Mouse (Mus musculus) forebrain, embryonic 11.5 days (tissue): ENCODE measurements around the gene Sirt2. TPM values are rescaled to one million over a fixed set of nuclear protein-coding genes. Genes with fewer than 3 reads are reported as not detected.

Source experiments
- ATAC-seq: fragments of 200-750 bp; cut with Nextera tagmentation; replicated peaks from 2 replicates; pipeline ENCODE4 v1.8.0; 2017; ENCODE audit warnings: moderate TSS enrichment; ENCODE audit not compliant: low FRiP score
- DNase-seq: peaks from one replicate; pipeline ENCODE4 v3.0.0-alpha.2; 2017; ENCODE audit warnings: low spot score
- H3K27ac ChIP-seq: fragments of 300-500 bp; sonication (generic); 2 replicates; pipeline ENCODE4 v1.5.1; 2014; ENCODE audit warnings: low read depth, low read length
- H3K27me3 ChIP-seq: fragments of 300-500 bp; sonication (generic); 2 replicates; pipeline ENCODE4 v1.6.1; 2014; ENCODE audit warnings: mild to moderate bottlenecking, low read length, mixed read lengths; ENCODE audit not compliant: control insufficient read depth, insufficient read depth
- H3K36me3 ChIP-seq: fragments of 300-500 bp; sonication (generic); 2 replicates; pipeline ENCODE4 v1.6.1; 2014; ENCODE audit warnings: mild to moderate bottlenecking, low read length, moderate library complexity, mixed read lengths; ENCODE audit not compliant: control insufficient read depth, insufficient read depth
- H3K4me1 ChIP-seq: fragments of 300-500 bp; sonication (generic); replicated peaks from 2 replicates; pipeline ENCODE4 v1.6.1; 2014; ENCODE audit warnings: low read length, mixed read lengths; ENCODE audit not compliant: control insufficient read depth, insufficient read depth
- H3K4me2 ChIP-seq: fragments of 300-500 bp; sonication (generic); 2 replicates; pipeline ENCODE4 v1.6.1; 2014; ENCODE audit warnings: low read depth, mild to moderate bottlenecking, low read length, moderate library complexity, mixed read lengths; ENCODE audit not compliant: severe bottlenecking
- H3K4me3 ChIP-seq: fragments of 300-500 bp; sonication (generic); 2 replicates; pipeline ENCODE4 v1.5.1; 2014; ENCODE audit warnings: low read depth, low read length
- H3K9ac ChIP-seq: fragments of 300-500 bp; sonication (generic); 2 replicates; pipeline ENCODE4 v1.6.1; 2014; ENCODE audit warnings: low read length
- H3K9me3 ChIP-seq: fragments of 300-500 bp; sonication (generic); 2 replicates; pipeline ENCODE4 v1.6.1; 2016; ENCODE audit warnings: low read length, mixed read lengths; ENCODE audit not compliant: control insufficient read depth
- WGBS: fragments of 180-500 bp; shearing (Covaris S2); extraction: QIAGEN DNeasy Blood & Tissue Kit; methylation state at CpG from one replicate; pipeline ENCODE4 v1.1.7; 2014; 5-methylcytosine and 5-hydroxymethylcytosine counted together
- polyA plus RNA-seq: library from polyadenylated mRNA; unstranded; fragments of >200 nt; fragmentation: Nextera tagmentation; extraction: Ambion mirVana; gene quantifications from 2 replicates; pipeline ENCODE4 v1.2.1, GENCODE M21; 2014

The Sirt2 gene
- polyA plus RNA-seq, 1 experiment from 2014 or later: 63.5 TPM

- Histone ChIP-seq H3K4me3 (no peak overlapping the region), H3K36me3 (no peaks in the 10 kb centered on the region), H3K27ac (no peak overlapping the region), H3K4me2 (no peak overlapping the region), H3K27me3 (no peaks in the 10 kb centered on the region), H3K9ac (no peak overlapping the region), H3K9me3 (no peaks in the 10 kb centered on the region), H3K4me1 (peaks cover 4% of the 10 kb centered on the region)
- ATAC-seq: no peak
- 92% methylated on average over 11 of the region's 11 CpGs for whole genome bisulfite sequencing
- DNase-seq: no peak
Measured at GRCm38 (mm10) chr7:28771867-28772266, 5.3 kb downstream of the Sirt2 start.

GRCm38 (mm10) chr7:28773163-28773562 is 6.6 kb downstream of the Sirt2 start:
- H3K4me1 ChIP-seq: no peaks in the 10 kb centered on the region
- no peaks in the 10 kb centered on the region for H3K27me3 ChIP-seq
- 71% methylated on average over 3 of the region's 3 CpGs for WGBS
- no peak overlapping the region for H3K4me2 ChIP-seq
- no peak for DNase-seq
- H3K27ac ChIP-seq: no peak overlapping the region
- H3K4me3 ChIP-seq: no peak overlapping the region
- H3K9me3 ChIP-seq: no peaks in the 10 kb centered on the region
- H3K9ac ChIP-seq: no peak overlapping the region
- no peak for ATAC-seq
- no peaks in the 10 kb centered on the region for H3K36me3 ChIP-seq

- no peaks in the 10 kb centered on the region for H3K27me3 ChIP-seq
- H3K9me3 ChIP-seq: no peaks in the 10 kb centered on the region
- no peaks in the 10 kb centered on the region for H3K4me1 ChIP-seq
- no peaks in the 10 kb centered on the region for H3K36me3 ChIP-seq
- ATAC-seq: no peak
- no peak overlapping the region for H3K27ac ChIP-seq
- H3K4me2 ChIP-seq: no peak overlapping the region
- WGBS: 77% methylated on average over 12 of the region's 12 CpGs
- H3K4me3 ChIP-seq: no peak overlapping the region
- H3K9ac ChIP-seq: no peak overlapping the region
- DNase-seq: no peak
Measured at GRCm38 (mm10) chr7:28774164-28774563, 7.6 kb downstream of the Sirt2 start.

- Histone ChIP-seq H3K27me3 (no peaks in the 10 kb centered on the region), H3K4me3 (no peak overlapping the region), H3K36me3 (no peaks in the 10 kb centered on the region), H3K9me3 (no peaks in the 10 kb centered on the region), H3K4me1 (no peaks in the 10 kb centered on the region), H3K4me2 (no peak overlapping the region), H3K27ac (no peak overlapping the region), H3K9ac (no peak overlapping the region)
- ATAC-seq (no peak), DNase-seq (no peak)
- 89% methylated on average over 7 of the region's 7 CpGs for WGBS
Measured at GRCm38 (mm10) chr7:28775129-28775528, 8.6 kb downstream of the Sirt2 start.

- WGBS: 82% methylated on average over 9 of the region's 9 CpGs
- H3K4me1 ChIP-seq: no peaks in the 10 kb centered on the region
- H3K27me3 ChIP-seq: no peaks in the 10 kb centered on the region
- H3K4me2 ChIP-seq: no peak overlapping the region
- no peak overlapping the region for H3K27ac ChIP-seq
- H3K9me3 ChIP-seq: no peaks in the 10 kb centered on the region
- no peak overlapping the region for H3K9ac ChIP-seq
- DNase-seq: no peak
- H3K36me3 ChIP-seq: no peaks in the 10 kb centered on the region
- H3K4me3 ChIP-seq: no peak overlapping the region
- ATAC-seq: no peak
Measured at GRCm38 (mm10) chr7:28778825-28779224, 12.3 kb downstream of the Sirt2 start.

- Histone ChIP-seq H3K9ac (no peak overlapping the region), H3K4me2 (no peak overlapping the region), H3K4me3 (no peak overlapping the region), H3K27ac (no peak overlapping the region), H3K4me1 (no peaks in the 10 kb centered on the region), H3K36me3 (no peaks in the 10 kb centered on the region), H3K9me3 (no peaks in the 10 kb centered on the region), H3K27me3 (no peaks in the 10 kb centered on the region)
- DNase-seq (peak; percentile 93), ATAC-seq (peak; percentile 56; the same call in 1 of the 2 replicates)
- WGBS: 48% methylated on average over 6 of the region's 6 CpGs
Measured at GRCm38 (mm10) chr7:28780067-28780658, 13.6 kb downstream of the Sirt2 start.

- Histone ChIP-seq H3K9me3 (no peaks in the 10 kb centered on the region), H3K4me2 (no peak overlapping the region), H3K27ac (no peak overlapping the region), H3K36me3 (no peaks in the 10 kb centered on the region; the same call in 1 of the 2 replicates), H3K9ac (no peak overlapping the region), H3K4me3 (no peak overlapping the region), H3K4me1 (no peaks in the 10 kb centered on the region), H3K27me3 (no peaks in the 10 kb centered on the region)
- WGBS: 86% methylated on average over 7 of the region's 7 CpGs
- ATAC-seq (no peak), DNase-seq (no peak)
Measured at GRCm38 (mm10) chr7:28780857-28781256, 14.3 kb downstream of the Sirt2 start.

GRCm38 (mm10) chr7:28781261-28781663 is 14.7 kb downstream of the Sirt2 start:
- H3K4me2 ChIP-seq: no peak overlapping the region
- no peaks in the 10 kb centered on the region for H3K27me3 ChIP-seq
- ATAC-seq: no peak
- DNase-seq: no peak
- H3K4me3 ChIP-seq: no peak overlapping the region
- no peaks in the 10 kb centered on the region for H3K9me3 ChIP-seq
- H3K4me1 ChIP-seq: no peaks in the 10 kb centered on the region
- H3K9ac ChIP-seq: no peak overlapping the region
- WGBS: 92% methylated on average over 8 of the region's 8 CpGs
- no peaks in the 10 kb centered on the region; the same call in 1 of the 2 replicates for H3K36me3 ChIP-seq
- H3K27ac ChIP-seq: no peak overlapping the region

GRCm38 (mm10) chr7:28785161-28785560 is 18.6 kb downstream of the Sirt2 start:
- Histone ChIP-seq H3K4me3 (no peak overlapping the region), H3K4me2 (no peak overlapping the region), H3K9me3 (no peaks in the 10 kb centered on the region), H3K9ac (no peak overlapping the region), H3K36me3 (no peaks in the 10 kb centered on the region; the same call in 1 of the 2 replicates), H3K27ac (no peak overlapping the region), H3K4me1 (no peaks in the 10 kb centered on the region), H3K27me3 (no peaks in the 10 kb centered on the region)
- 77% methylated on average over 5 of the region's 5 CpGs for WGBS
- ATAC-seq: no peak
- no peak for DNase-seq
